Mouse (Mus musculus) testis, adult 2 months (tissue): ENCODE data around the gene Sbf1.

Source experiments
- CTCF ChIP-seq: fragments of 200-500 bp; IDR thresholded peaks from 2 replicates; pipeline ENCODE4 v1.5.1; 2012; ENCODE audit warnings: low read depth, mild to moderate bottlenecking, inconsistent platforms, low read length, moderate library complexity; ENCODE audit not compliant: control insufficient read depth, insufficient read depth, insufficient replicate concordance
- POLR2A ChIP-seq: fragments of 200-500 bp; IDR thresholded peaks from 2 replicates; pipeline ENCODE4 v1.6.1; 2012; ENCODE audit warnings: low read depth, mild to moderate bottlenecking, inconsistent platforms, low read length, moderate library complexity; ENCODE audit not compliant: control insufficient read depth

- no peak for TF ChIP-seq CTCF
- no peak for TF ChIP-seq POLR2A
Observed at GRCm38 (mm10) chr15:89285478-89285877, 29.6 kb downstream of the Sbf1 start.
